Mouse (Mus musculus): ENCODE data around the gene Gm21943.
"Not testable (repeated sequence)": the region's sequence is repeated elsewhere in the genome, so short reads cannot be mapped to it uniquely, and the experiment has no call there.

Gm21943 gene

GRCm38 (mm10) chrY:57533644-57534043 is at the start of gene Gm21943:
Gm21943 (minus strand) TSS chrY:57533744.
- DNase-seq = not testable (repeated sequence)
